Mouse (Mus musculus) bone marrow macrophage, adult 2 months (primary cell): Measurements from ENCODE around the gene Dock1.

Experiments used
- CTCF ChIP-seq: IDR thresholded peaks from 2 replicates; pipeline ENCODE4 v1.5.1; 2012; ENCODE audit warnings: low read depth, mild to moderate bottlenecking, low read length, moderate library complexity
- POLR2A ChIP-seq: IDR thresholded peaks from 2 replicates; pipeline ENCODE4 v1.6.1; 2012; ENCODE audit warnings: mild to moderate bottlenecking, low read depth, low read length, borderline replicate concordance

GRCm38 (mm10) chr7:135053186-135053715, 382.8 kb downstream of the Dock1 start:
- TF ChIP-seq POLR2A, result no peak
- no peak for TF ChIP-seq CTCF
